ENCODE assay signal across 10 mouse cellular contexts in the genomic region with DNA sequence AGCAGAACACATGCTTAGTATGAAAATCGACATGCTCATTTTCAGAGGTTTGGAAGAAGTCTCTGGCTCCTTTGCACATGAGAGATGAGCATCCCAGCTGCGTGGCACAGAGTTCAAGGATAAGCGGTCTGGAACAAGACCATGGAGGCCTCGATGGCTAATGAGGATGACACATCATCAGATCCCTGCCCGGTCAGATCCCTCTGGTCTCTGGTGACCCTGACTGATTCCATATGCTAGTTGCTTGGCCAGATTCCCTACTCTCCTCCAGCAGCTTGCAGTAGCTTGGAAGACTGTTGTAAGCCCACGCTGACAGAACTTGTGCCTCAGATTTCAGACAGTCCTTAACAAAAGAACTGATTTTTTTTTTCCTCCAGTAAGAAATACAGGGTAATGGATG. TPM values are rescaled to one million over a fixed set of nuclear protein-coding genes. Genes with fewer than 3 reads are reported as not detected.
A peak's percentile ranks its signal among the peaks of the same experiment; 100 is the strongest.
DNase-seq lines count a peak whose midpoint lies in the region; ATAC-seq lines count a peak whose summit lies in the region.
"Had no signal": no experiment of that assay in that cellular context is flagged by ENCODE, and none has a peak within 500 bp of the region (broad histone marks: within the 10 kb centered on the region; RNA-seq: fewer than 3 reads in every experiment).

No protein-coding gene starts in this region.

- 62% methylated on average over 6 of the region's 6 CpGs for WGBS in kidney, embryonic 16.5 days

- H3K4me1 ChIP-seq in kidney, embryonic 16.5 days (ENCODE audit: insufficient read depth, low read length) = no peaks in the 10 kb centered on the region
- H3K4me1 ChIP-seq: forebrain, embryonic 13.5 days; limb, embryonic 12.5 days had no signal

- ATAC-seq in kidney, embryonic 16.5 days (ENCODE audit: low FRiP score, low TSS enrichment) = peak; percentile 19; the same call in 1 of the 2 replicates
- ATAC-seq: forebrain, embryonic 13.5 days had no signal

- H3K4me3 ChIP-seq in kidney, embryonic 16.5 days (ENCODE audit: low read length) = no peak overlapping the region
- H3K4me3 ChIP-seq: forebrain, embryonic 13.5 days; limb, embryonic 12.5 days had no signal

- H3K27ac ChIP-seq in kidney, embryonic 16.5 days (ENCODE audit: low read length) = no peak overlapping the region
- H3K27ac ChIP-seq: forebrain, embryonic 13.5 days; limb, embryonic 12.5 days had no signal

- H3K27me3 ChIP-seq in kidney, embryonic 16.5 days (ENCODE audit: insufficient read depth, low read length) = no peaks in the 10 kb centered on the region
- H3K27me3 ChIP-seq: forebrain, embryonic 13.5 days; limb, embryonic 12.5 days had no signal

- no peak for DNase-seq in kidney, adult 8-10 months
- peak; percentile 42 for DNase-seq in adrenal gland, postnatal 25 days
- DNase-seq in gastrocnemius, adult 18-20 months (ENCODE audit: low spot score) = peak; percentile 14
- peak; percentile 86 for DNase-seq in lung, postnatal 10 days
- DNase-seq in natural killer cell, adult 2 months (ENCODE audit: low spot score in 2 of 2) = no peak
- DNase-seq in embryo, embryonic 11 days = no peak

- no peak overlapping the region for H3K4me2 ChIP-seq in kidney, embryonic 16.5 days (replicated peaks; ENCODE audit: low read depth, low read length)
- H3K4me2 ChIP-seq: forebrain, embryonic 13.5 days; limb, embryonic 12.5 days had no signal

- H3K36me3 ChIP-seq in kidney, embryonic 16.5 days (ENCODE audit: insufficient read depth, low read length) = no peaks in the 10 kb centered on the region
- H3K36me3 ChIP-seq: limb, embryonic 12.5 days had no signal

- H3K9me3 ChIP-seq in kidney, embryonic 16.5 days (ENCODE audit: low read length) = no peaks in the 10 kb centered on the region
- H3K9me3 ChIP-seq: forebrain, embryonic 13.5 days; limb, embryonic 12.5 days had no signal

- no peak overlapping the region for H3K9ac ChIP-seq in kidney, embryonic 16.5 days (replicated peaks; ENCODE audit: low read length)
- H3K9ac ChIP-seq: forebrain, embryonic 13.5 days; limb, embryonic 12.5 days had no signal

RNA-seq across cellular contexts. Expression of a gene that starts 26.7 kb away (rescaled TPM):
- 2.0 and 2.6 TPM in 2 replicates for polyA plus RNA-seq in kidney, embryonic 16.5 days (2015; fragmentation: Nextera tagmentation; extraction: Ambion mirVana)
- total RNA-seq in adrenal gland, postnatal 25 days (2021) = 0.24 and 23.1 TPM in 2 replicates
- total RNA-seq in gastrocnemius, adult 18-20 months (2021) = 1 to 10 TPM in 1 of 2 experiments, not detected in 1; 1.4 TPM
- polyA plus RNA-seq: forebrain, embryonic 13.5 days; limb, embryonic 12.5 days had no signal

RNA-seq across cellular contexts. Expression of a gene that starts 45.1 kb away (rescaled TPM):
- 3.2 and 4.3 TPM in 2 replicates for polyA plus RNA-seq in kidney, embryonic 16.5 days (2015; fragmentation: Nextera tagmentation; extraction: Ambion mirVana)
- 0.18 and 34.4 TPM in 2 replicates for total RNA-seq in adrenal gland, postnatal 25 days (2021)
- total RNA-seq in gastrocnemius, adult 18-20 months (2021) = 1 to 10 TPM in 1 of 2 experiments, not detected in 1; 1.6 TPM
- polyA plus RNA-seq: forebrain, embryonic 13.5 days; neural tube, embryonic 11.5 days had no signal

Comparison
In these comparisons a context has a peak if more than half of its experiments do, and no peak if none do; other contexts are left out.
1. DNase-seq: peak in adrenal gland, postnatal 25 days (single experiment), gastrocnemius, adult 18-20 months (single experiment) and lung, postnatal 10 days (single experiment); none in kidney, adult 8-10 months (0 of 2), natural killer cell, adult 2 months (0 of 2) and embryo, embryonic 11 days (single experiment).